Mouse (Mus musculus) mammary gland, adult 2 months (tissue): ENCODE data around the gene Dync1h1. TPM values are rescaled to one million over a fixed set of nuclear protein-coding genes. Genes with fewer than 3 reads are reported as not detected.

Experiments
- polyA plus RNA-seq: library from polyadenylated mRNA; depleted of rRNA; stranded (reverse); fragments of >200 nt; gene quantifications from 2 replicates; pipeline ENCODE4 v1.2.3, GENCODE M21; 2012; ENCODE audit warnings: low replicate concordance; rRNA removed

Gene Dync1h1
- 226 and 279 TPM in 2 replicates for polyA plus RNA-seq

GRCm38 (mm10) chr12:110601241-110602218 lies at the start of gene Dync1h1:
TSS of gene Dync1h1 (plus strand) at chr12:110601452.

GRCm38 (mm10) chr12:110682561-110683299 lies 81.5 kb downstream of the Dync1h1 start, which contains the start of gene 1700001K19Rik:
TSS of gene 1700001K19Rik (minus strand) at chr12:110682619.

GRCm38 (mm10) chr12:110702556-110702955 lies 101.3 kb downstream of the Dync1h1 start, which contains the start of gene Hsp90aa1:
TSS of gene Hsp90aa1 (minus strand) at chr12:110702728.

Other genes starting within 250 kb of the Dync1h1 start
- gene Ppp2r5c, start 154.3 kb upstream of the Dync1h1 start, polyA plus RNA-seq: 21.2 and 35.7 TPM in 2 replicates
- gene 1700001K19Rik, start 81.2 kb downstream of the Dync1h1 start, polyA plus RNA-seq: not detected in 2 replicates
- 44.8 and 93.5 TPM in 2 replicates for gene Hsp90aa1, start 101.3 kb downstream of the Dync1h1 start, polyA plus RNA-seq
- 13.8 and 20.1 TPM in 2 replicates for gene Wdr20, start 136.5 kb downstream of the Dync1h1 start, polyA plus RNA-seq
- 0.78 and 0.86 TPM in 2 replicates for gene Mok, start 239.5 kb downstream of the Dync1h1 start, polyA plus RNA-seq
- gene Zfp839, start 248.8 kb downstream of the Dync1h1 start, polyA plus RNA-seq: 4.8 and 4.9 TPM in 2 replicates